Mouse (Mus musculus) v-Abl transformed pro-B cells (cell line): ENCODE data around the gene Orm1.

Source experiments
- in situ Hi-C, 2 experiments: fragments of 400-800 bp; cut with MboI; formaldehyde crosslinking; loops; one replicate each; pipeline ENCODE4 v1.15.1; 2025; ENCODE audit not compliant: unreplicated experiment in 2 of 2

Gene Orm1

GRCm38 (mm10) chr4:63344295-63344694 is at the start of gene Orm1:
Orm1 (plus strand) TSS chr4:63344560.
- in situ Hi-C loops = no loop called here

GRCm38 (mm10) chr4:63295641-63296040 is 48.7 kb upstream of the Orm1 start:
- in situ Hi-C loops = no loop called here

- in situ Hi-C loops = no loop called here
These were observed 48.1 kb upstream of the Orm1 start for GRCm38 (mm10) chr4:63296263-63296662.

GRCm38 (mm10) chr4:63296876-63297275 is 47.5 kb upstream of the Orm1 start:
- in situ Hi-C loops = no loop called here

- in situ Hi-C loops = no loop called here
These were observed 46.2 kb upstream of the Orm1 start for GRCm38 (mm10) chr4:63298191-63298590.

- in situ Hi-C loops = loop anchor here (25.0 kb wide), 3 partner anchors 415 to 740 kb away; partner anchors contain the start of gene Rgs3 (in 1 of the 2)
These were observed 41.7 kb upstream of the Orm1 start for GRCm38 (mm10) chr4:63302641-63303040.

GRCm38 (mm10) chr4:63307175-63308062 is 36.9 kb upstream of the Orm1 start:
- in situ Hi-C loops = loop anchor here (5.0 to 25.0 kb wide), 5 partner anchors 90 to 745 kb away; partner anchors contain the start of gene Rgs3 (in 1 of the 2)

GRCm38 (mm10) chr4:63308316-63308715 is 36.0 kb upstream of the Orm1 start:
- in situ Hi-C loops = loop anchor here (5.0 to 25.0 kb wide), 5 partner anchors 91 to 746 kb away; partner anchors contain the start of gene Rgs3 (in 1 of the 2)

- in situ Hi-C loops = loop anchor here (25.0 kb wide), 3 partner anchors 423 to 748 kb away; partner anchors contain the start of gene Rgs3 (in 1 of the 2)
These were observed 34.0 kb upstream of the Orm1 start for GRCm38 (mm10) chr4:63310247-63310855.

GRCm38 (mm10) chr4:63311426-63311825 is 32.9 kb upstream of the Orm1 start:
- in situ Hi-C loops = loop anchor here (25.0 kb wide), 3 partner anchors 424 to 749 kb away; partner anchors contain the start of gene Rgs3 (in 1 of the 2)

- in situ Hi-C loops = loop anchor here (25.0 kb wide), 3 partner anchors 427 to 752 kb away; partner anchors contain the start of gene Rgs3 (in 1 of the 2)
These were observed 30.3 kb upstream of the Orm1 start for GRCm38 (mm10) chr4:63314063-63314462.

GRCm38 (mm10) chr4:63316076-63316746 is 28.1 kb upstream of the Orm1 start:
- in situ Hi-C loops = loop anchor here (25.0 kb wide), 3 partner anchors 429 to 754 kb away; partner anchors contain the start of gene Rgs3 (in 1 of the 2)

GRCm38 (mm10) chr4:63319566-63319965 is 24.8 kb upstream of the Orm1 start:
- in situ Hi-C loops = loop anchor here (25.0 kb wide), 3 partner anchors 432 to 757 kb away; partner anchors contain the start of gene Rgs3 (in 1 of the 2)

- in situ Hi-C loops = loop anchor here (25.0 kb wide), 3 partner anchors 436 to 761 kb away; partner anchors contain the start of gene Rgs3 (in 1 of the 2)
These were observed 21.0 kb upstream of the Orm1 start for GRCm38 (mm10) chr4:63323275-63323815.

GRCm38 (mm10) chr4:63333403-63333802 is 11.0 kb upstream of the Orm1 start:
- in situ Hi-C loops = no loop called here

GRCm38 (mm10) chr4:63338414-63339076 is 5.8 kb upstream of the Orm1 start:
- in situ Hi-C loops = no loop called here

GRCm38 (mm10) chr4:63342491-63342890 is 1.9 kb upstream of the Orm1 start:
- in situ Hi-C loops = no loop called here

- in situ Hi-C loops = no loop called here
These were observed 752 bp upstream of the Orm1 start for GRCm38 (mm10) chr4:63343608-63344007.

GRCm38 (mm10) chr4:63345261-63345660 is 901 bp downstream of the Orm1 start:
- in situ Hi-C loops = no loop called here

GRCm38 (mm10) chr4:63346659-63347058 is 2.3 kb downstream of the Orm1 start:
- in situ Hi-C loops = no loop called here
